Comparison of ENCODE assay signal across 33 mouse cellular contexts in the genomic region with DNA sequence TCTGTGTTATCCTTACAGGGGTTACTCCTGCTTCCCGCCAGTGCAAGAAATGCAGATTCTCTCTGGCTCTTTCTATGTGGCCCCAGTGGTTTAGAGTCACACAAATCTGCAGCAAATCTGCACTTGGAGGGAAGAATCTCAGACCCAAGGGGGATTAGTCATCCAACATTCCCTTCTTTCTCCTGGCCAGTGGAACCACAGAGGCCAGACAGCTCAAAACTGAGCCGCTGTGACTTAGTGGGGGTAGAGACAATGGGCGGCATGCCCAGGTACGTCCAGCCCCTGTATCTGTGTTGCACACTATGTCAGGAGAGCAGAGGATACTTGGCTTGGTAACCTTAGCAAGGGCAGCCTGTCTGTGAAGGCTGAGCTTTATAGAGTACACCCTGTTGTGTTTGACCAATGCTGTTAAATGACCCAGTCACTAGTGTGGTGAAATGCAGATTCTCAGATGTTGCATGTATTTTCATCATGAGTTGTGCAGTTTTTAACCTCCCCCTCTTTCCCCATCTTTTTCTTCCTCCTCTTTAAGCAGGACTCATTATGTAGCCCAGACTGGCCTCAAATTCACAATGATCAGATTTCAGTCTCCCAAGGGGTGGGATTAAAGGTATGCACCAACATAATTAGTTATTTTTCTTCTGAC.
DNase-seq lines count a peak whose midpoint lies in the region; ATAC-seq and TF ChIP-seq lines count a peak whose summit lies in the region.
"Had no signal": no experiment of that assay in that cellular context is flagged by ENCODE, and none has a peak within 500 bp of the region (broad histone marks: within the 10 kb centered on the region; RNA-seq: fewer than 3 reads in every experiment).

No protein-coding gene starts in this region.

- no peaks in the 10 kb centered on the region for H3K36me3 ChIP-seq in midbrain, embryonic 10.5 days
- H3K36me3 ChIP-seq in midbrain, embryonic 14.5 days (ENCODE audit: control insufficient read depth, insufficient read depth, low read length) = no peaks in the 10 kb centered on the region
- no peaks in the 10 kb centered on the region for H3K36me3 ChIP-seq in C2C12 (ENCODE audit: control insufficient read depth, insufficient read depth)
- H3K36me3 ChIP-seq in myocyte (ENCODE audit: control insufficient read depth, insufficient read depth) = no peaks in the 10 kb centered on the region
- H3K36me3 ChIP-seq in kidney, embryonic 14.5 days (ENCODE audit: control insufficient read depth, insufficient read depth, low read length) = no peaks in the 10 kb centered on the region
- H3K36me3 ChIP-seq: embryonic facial prominence, embryonic 10.5 days; embryonic facial prominence, embryonic 13.5 days; heart, embryonic 15.5 days; hindbrain, embryonic 10.5 days; hindbrain, embryonic 13.5 days had no signal

- 93% methylated on average over 4 of the region's 4 CpGs for WGBS in midbrain, embryonic 10.5 days
- WGBS in midbrain, embryonic 14.5 days = 94% methylated on average over 4 of the region's 4 CpGs
- WGBS in kidney, embryonic 14.5 days = 89% methylated on average over 4 of the region's 4 CpGs

- H3K27me3 ChIP-seq in midbrain, embryonic 10.5 days (ENCODE audit: low read depth, poor library complexity, severe bottlenecking) = no peaks in the 10 kb centered on the region
- H3K27me3 ChIP-seq in midbrain, embryonic 14.5 days (ENCODE audit: control insufficient read depth, insufficient read depth, low read length) = no peaks in the 10 kb centered on the region
- no peaks in the 10 kb centered on the region for H3K27me3 ChIP-seq in C2C12 (ENCODE audit: control insufficient read depth, insufficient read depth, insufficient read length)
- no peaks in the 10 kb centered on the region for H3K27me3 ChIP-seq in myocyte (ENCODE audit: control insufficient read depth, insufficient read depth, insufficient read length)
- no peaks in the 10 kb centered on the region for H3K27me3 ChIP-seq in kidney, embryonic 14.5 days (ENCODE audit: control insufficient read depth, insufficient read depth, low read length)
- H3K27me3 ChIP-seq: embryonic facial prominence, embryonic 13.5 days; forebrain, embryonic 13.5 days; heart, embryonic 15.5 days; hindbrain, embryonic 13.5 days; Patski had no signal

- no peaks in the 10 kb centered on the region for H3K79me2 ChIP-seq in C2C12 (ENCODE audit: control insufficient read depth, insufficient read depth)
- no peaks in the 10 kb centered on the region for H3K79me2 ChIP-seq in myocyte (ENCODE audit: control insufficient read depth, insufficient read depth)

- 0 out of 2 replicates have a peak, but pooled peaks cover 3% of the 10 kb centered on the region for H3K9me3 ChIP-seq in midbrain, embryonic 10.5 days (replicated peaks)
- no peaks in the 10 kb centered on the region for H3K9me3 ChIP-seq in midbrain, embryonic 14.5 days (ENCODE audit: control insufficient read depth, low read length)
- H3K9me3 ChIP-seq in kidney, embryonic 14.5 days (ENCODE audit: control insufficient read depth, low read length) = no peaks in the 10 kb centered on the region
- H3K9me3 ChIP-seq: embryonic facial prominence, embryonic 10.5 days; embryonic facial prominence, embryonic 13.5 days; forebrain, embryonic 13.5 days; heart, embryonic 15.5 days; hindbrain, embryonic 10.5 days had no signal

- H3ac ChIP-seq in C2C12 (ENCODE audit: control insufficient read depth, insufficient read length, low read depth) (no peak overlapping the region), myocyte (ENCODE audit: control insufficient read depth, insufficient read length) (no peak overlapping the region)

- no peak for TF ChIP-seq CTCF in C2C12 (IDR thresholded peaks at IDR 0.05; ENCODE audit: control insufficient read depth, insufficient read depth, insufficient read length)
- no peak for TF ChIP-seq CTCF in embryonic fibroblast, embryonic 13.5 days (IDR thresholded peaks at IDR 0.05; ENCODE audit: borderline replicate concordance, insufficient read depth, low read length)

- H3K4me1 ChIP-seq in midbrain, embryonic 10.5 days = 0 out of 2 replicates have a peak, but pooled peaks cover 2% of the 10 kb centered on the region
- H3K4me1 ChIP-seq in midbrain, embryonic 14.5 days (ENCODE audit: control insufficient read depth, insufficient read depth, low read length) = no peaks in the 10 kb centered on the region
- peaks cover 18% of the 10 kb centered on the region for H3K4me1 ChIP-seq in embryonic fibroblast, embryonic 13.5 days (ENCODE audit: control insufficient read depth, insufficient read depth, low read length)
- H3K4me1 ChIP-seq in kidney, embryonic 14.5 days (ENCODE audit: control insufficient read depth, insufficient read depth, low read length) = no peaks in the 10 kb centered on the region
- H3K4me1 ChIP-seq: embryonic facial prominence, embryonic 10.5 days; embryonic facial prominence, embryonic 13.5 days; heart, embryonic 15.5 days; hindbrain, embryonic 10.5 days had no signal

- DNase-seq in midbrain, embryonic 10.5 days (ENCODE audit: low spot score) = no peak
- DNase-seq in midbrain, embryonic 14.5 days = no peak
- no peak for DNase-seq in thymus, postnatal 25 days
- DNase-seq: adrenal gland, adult 2 months; adrenal gland, postnatal 14 days; B cell, adult 2 months; cerebellum, adult 11 months; cerebellum, adult 2 months; cerebellum, postnatal 10 days; cerebellum, postnatal 36 days; embryo, embryonic 11 days; gastrocnemius, postnatal 10 days; gastrocnemius, postnatal 36 days; heart, adult 2 months; heart, postnatal 10 days; heart, postnatal 36 days had no signal

- TF ChIP-seq POLR2A in embryonic fibroblast, embryonic 13.5 days (IDR thresholded peaks at IDR 0.05; ENCODE audit: low read depth, low read length) = 0 out of 2 replicates have a peak, but pooled peaks have one; percentile 8
- peak; percentile 47 for TF ChIP-seq POLR2A in myocyte (IDR thresholded peaks at IDR 0.05; ENCODE audit: insufficient read length, low read depth)

- H3K9ac ChIP-seq in midbrain, embryonic 14.5 days (replicated peaks; ENCODE audit: low read length) = no peak overlapping the region
- no peak overlapping the region for H3K9ac ChIP-seq in kidney, embryonic 14.5 days (ENCODE audit: low read depth, low read length)
- H3K9ac ChIP-seq: embryonic facial prominence, embryonic 13.5 days; forebrain, embryonic 13.5 days; heart, embryonic 15.5 days; hindbrain, embryonic 13.5 days had no signal

- ATAC-seq in midbrain, embryonic 14.5 days (ENCODE audit: low FRiP score, low TSS enrichment) = no peak
- no peak for ATAC-seq in kidney, embryonic 14.5 days (ENCODE audit: low FRiP score, low TSS enrichment)
- ATAC-seq in activated CD4-positive, CD25-positive, alpha-beta regulatory T cell, adult 4 months = no peak
- ATAC-seq: CD4-positive, CD25-positive, alpha-beta regulatory T cell, adult 4 months; forebrain, embryonic 13.5 days; forebrain, embryonic 16.5 days; hindbrain, embryonic 16.5 days; intestine, embryonic 16.5 days; Patski had no signal

- H3K27ac ChIP-seq in midbrain, embryonic 10.5 days (replicated peaks) = peak overlapping the region; percentile 13; the same call in 1 of the 2 replicates
- H3K27ac ChIP-seq in midbrain, embryonic 14.5 days (replicated peaks; ENCODE audit: low read depth, low read length) = no peak overlapping the region
- H3K27ac ChIP-seq in embryonic fibroblast, embryonic 13.5 days (ENCODE audit: insufficient read depth, low read length) = peak overlapping the region; percentile 89
- no peak overlapping the region for H3K27ac ChIP-seq in kidney, embryonic 14.5 days (ENCODE audit: low read depth, low read length)
- H3K27ac ChIP-seq: embryonic facial prominence, embryonic 10.5 days; embryonic facial prominence, embryonic 13.5 days; forebrain, embryonic 13.5 days; heart, adult 2 months; heart, embryonic 15.5 days; hindbrain, embryonic 10.5 days; hindbrain, embryonic 13.5 days had no signal

- no peaks in the 10 kb centered on the region for H3K79me3 ChIP-seq in C2C12 (ENCODE audit: low read depth)

- no peak overlapping the region for H3K4me2 ChIP-seq in midbrain, embryonic 14.5 days (ENCODE audit: low read length)
- peak overlapping the region; percentile 51 for H3K4me2 ChIP-seq in myocyte (ENCODE audit: low read depth)
- no peak overlapping the region for H3K4me2 ChIP-seq in kidney, embryonic 14.5 days (replicated peaks; ENCODE audit: low read depth, low read length)
- H3K4me2 ChIP-seq: embryonic facial prominence, embryonic 13.5 days; forebrain, embryonic 13.5 days; heart, embryonic 11.5 days; heart, embryonic 15.5 days; hindbrain, embryonic 13.5 days had no signal

- no peak overlapping the region for H3K4me3 ChIP-seq in midbrain, embryonic 10.5 days
- no peak overlapping the region for H3K4me3 ChIP-seq in midbrain, embryonic 14.5 days (replicated peaks; ENCODE audit: low read depth, low read length)
- no peak overlapping the region for H3K4me3 ChIP-seq in C2C12 (ENCODE audit: insufficient read depth, poor library complexity, severe bottlenecking)
- H3K4me3 ChIP-seq in embryonic fibroblast, embryonic 13.5 days (ENCODE audit: insufficient read depth, low read length) = no peak overlapping the region
- no peak overlapping the region for H3K4me3 ChIP-seq in myocyte
- H3K4me3 ChIP-seq in kidney, embryonic 14.5 days (ENCODE audit: low read length) = no peak overlapping the region
- H3K4me3 ChIP-seq: embryonic facial prominence, embryonic 10.5 days; embryonic facial prominence, embryonic 13.5 days; forebrain, embryonic 13.5 days; heart, adult 2 months; heart, embryonic 15.5 days; hindbrain, embryonic 10.5 days; hindbrain, embryonic 13.5 days had no signal

TF ChIP-seq in C2C12, 6 proteins besides CTCF, POLR2A, EP300 and RAD21:
- TF ChIP-seq MAX (IDR thresholded peaks at IDR 0.05) (peak; percentile 48), USF1 (IDR thresholded peaks at IDR 0.05; ENCODE audit: low read depth) (no peak), FOSL1 (IDR thresholded peaks at IDR 0.05; ENCODE audit: insufficient read depth, low read length, poor library complexity, severe bottlenecking) (peak; percentile 53)

TF ChIP-seq in myocyte, 11 proteins besides CTCF, POLR2A, EP300 and RAD21 (continues in another document):
- TF ChIP-seq MYOG (IDR thresholded peaks at IDR 0.05; ENCODE audit: control insufficient read depth in 1 of 3, insufficient read depth in 1 of 3, insufficient read length in 2 of 3, low read depth in 2 of 3) (no peak), USF1 (IDR thresholded peaks at IDR 0.05; ENCODE audit: low read depth) (no peak), MAX (IDR thresholded peaks at IDR 0.05; ENCODE audit: low read depth) (no peak), MYOD1 (IDR thresholded peaks at IDR 0.05; ENCODE audit: control insufficient read depth in 1 of 3, insufficient read length in 2 of 3, low read depth in 2 of 3) (no peak), TCF3 (IDR thresholded peaks at IDR 0.05; ENCODE audit: insufficient read length, low read depth) (no peak), E2F4 (IDR thresholded peaks at IDR 0.05; ENCODE audit: insufficient read depth) (no peak), REST (IDR thresholded peaks at IDR 0.05; ENCODE audit: insufficient read depth, insufficient read length) (no peak), SRF (IDR thresholded peaks at IDR 0.05; ENCODE audit: control insufficient read depth, insufficient read length, low read depth) (no peak), CEBPB (IDR thresholded peaks at IDR 0.05; ENCODE audit: insufficient read depth, poor library complexity, severe bottlenecking) (peak; percentile 96), TCF12 (IDR thresholded peaks at IDR 0.05; ENCODE audit: insufficient read depth, poor library complexity, severe bottlenecking) (no peak)

Comparison
In these comparisons a context has a peak if more than half of its experiments do, and no peak if none do; other contexts are left out.
1. H3K27ac ChIP-seq: peak in midbrain, embryonic 10.5 days (single experiment) and embryonic fibroblast, embryonic 13.5 days (single experiment); none in midbrain, embryonic 14.5 days (single experiment) and kidney, embryonic 14.5 days (single experiment).